ENCODE assay signal across 27 mouse cellular contexts in the genomic region with DNA sequence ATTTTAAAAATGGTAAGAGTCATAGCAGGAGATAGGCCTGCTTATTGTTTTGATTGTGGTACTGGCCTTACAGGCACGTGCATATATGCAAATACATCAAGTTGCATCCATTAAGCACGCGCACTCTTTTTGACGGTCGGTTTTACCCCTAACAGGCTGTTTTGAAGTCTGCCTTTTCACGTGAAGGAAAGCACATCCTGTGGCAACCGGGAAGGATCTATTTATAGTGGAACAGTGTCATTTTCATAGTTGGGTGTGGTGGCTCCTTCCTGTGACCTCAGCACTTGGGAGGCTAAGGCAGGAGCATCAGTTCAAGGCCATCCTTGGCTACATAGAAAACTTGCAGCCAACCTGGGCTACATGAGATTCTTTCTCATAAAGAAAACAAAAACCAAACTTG.
"Had no signal": no experiment of that assay in that cellular context is flagged by ENCODE, and none has a peak within 500 bp of the region (broad histone marks: within the 10 kb centered on the region; RNA-seq: fewer than 3 reads in every experiment).

No protein-coding gene starts in this region.

- ATAC-seq: forebrain, embryonic 13.5 days; forebrain, embryonic 14.5 days; forebrain, embryonic 15.5 days; forebrain, embryonic 16.5 days; forebrain, postnatal 0 days had no signal

- H3K4me3 ChIP-seq: embryonic facial prominence, embryonic 10.5 days; embryonic facial prominence, embryonic 12.5 days; embryonic facial prominence, embryonic 13.5 days; embryonic facial prominence, embryonic 15.5 days; erythroblast, embryonic 14.5 days; forebrain, embryonic 10.5 days; forebrain, embryonic 12.5 days; forebrain, embryonic 13.5 days; forebrain, embryonic 15.5 days; gastrocnemius, adult 2 months; heart, adult 2 months had no signal

- H3K27me3 ChIP-seq: embryonic facial prominence, embryonic 12.5 days; embryonic facial prominence, embryonic 13.5 days; embryonic facial prominence, embryonic 15.5 days; forebrain, embryonic 12.5 days; forebrain, embryonic 13.5 days; forebrain, embryonic 15.5 days had no signal

- H3K4me2 ChIP-seq: embryonic facial prominence, embryonic 12.5 days; embryonic facial prominence, embryonic 13.5 days; embryonic facial prominence, embryonic 15.5 days; forebrain, embryonic 12.5 days; forebrain, embryonic 13.5 days; forebrain, embryonic 15.5 days had no signal

- H3K9ac ChIP-seq: embryonic facial prominence, embryonic 12.5 days; embryonic facial prominence, embryonic 13.5 days; embryonic facial prominence, embryonic 15.5 days; forebrain, embryonic 12.5 days; forebrain, embryonic 13.5 days; forebrain, embryonic 15.5 days; forebrain, postnatal 0 days had no signal

- H3K4me1 ChIP-seq: embryonic facial prominence, embryonic 10.5 days; embryonic facial prominence, embryonic 12.5 days; embryonic facial prominence, embryonic 13.5 days; embryonic facial prominence, embryonic 15.5 days; forebrain, embryonic 10.5 days; forebrain, embryonic 12.5 days; forebrain, embryonic 13.5 days had no signal

- H3K27ac ChIP-seq: embryonic facial prominence, embryonic 10.5 days; embryonic facial prominence, embryonic 12.5 days; embryonic facial prominence, embryonic 13.5 days; embryonic facial prominence, embryonic 15.5 days; forebrain, embryonic 10.5 days; forebrain, embryonic 12.5 days; forebrain, embryonic 13.5 days; forebrain, embryonic 15.5 days; gastrocnemius, adult 2 months; heart, adult 2 months had no signal

- DNase-seq: cerebellum, adult 8-10 months; cerebellum, adult 9-10 months; cerebellum, adult 9-11 months; cerebellum, postnatal 10 days; cerebellum, postnatal 14 days; cerebellum, postnatal 25 days; cerebellum, postnatal 36 days; embryo, embryonic 11 days; forebrain, postnatal 0 days; gastrocnemius, adult 2 months; gastrocnemius, postnatal 10 days; gastrocnemius, postnatal 14 days; gastrocnemius, postnatal 25 days; gastrocnemius, postnatal 36 days; heart, adult 18-20 months; heart, adult 2 months had no signal

- H3K9me3 ChIP-seq: embryonic facial prominence, embryonic 12.5 days; embryonic facial prominence, embryonic 13.5 days; embryonic facial prominence, embryonic 15.5 days; forebrain, embryonic 12.5 days; forebrain, embryonic 13.5 days; forebrain, embryonic 15.5 days had no signal

- H3K36me3 ChIP-seq: embryonic facial prominence, embryonic 10.5 days; embryonic facial prominence, embryonic 12.5 days; embryonic facial prominence, embryonic 13.5 days; embryonic facial prominence, embryonic 15.5 days; forebrain, embryonic 10.5 days; forebrain, embryonic 12.5 days; forebrain, embryonic 15.5 days had no signal
